Comparison of ENCODE assay signal across 1 mouse cellular context in the genomic region with DNA sequence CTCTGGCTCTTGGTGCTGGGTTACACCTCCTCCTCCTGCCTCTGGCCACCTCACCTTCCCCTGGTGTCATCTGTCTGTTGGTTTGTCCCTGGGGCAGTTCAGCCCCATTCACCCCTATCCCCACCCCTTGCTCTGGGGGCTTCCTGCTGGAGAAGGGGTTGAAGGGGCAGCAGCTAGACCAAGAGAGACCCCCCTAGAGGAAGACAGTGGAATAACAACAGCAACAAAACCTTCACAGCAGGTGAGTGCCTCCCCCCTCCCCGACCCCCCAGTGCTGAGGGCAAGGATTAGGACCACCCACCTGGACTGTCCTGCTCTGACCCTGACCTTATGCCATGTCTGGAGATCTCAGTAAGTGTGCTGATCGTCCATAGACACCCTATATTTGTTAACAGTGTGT.
TF ChIP-seq lines count a peak whose summit lies in the region.

No protein-coding gene starts in this region.

TF ChIP-seq in MEL, 35 proteins besides CTCF, POLR2A, EP300 and RAD21:
- no peak for TF ChIP-seq MXI1 (IDR thresholded peaks at IDR 0.05; ENCODE audit: low read depth, low read length)
- TF ChIP-seq GATA1 (IDR thresholded peaks at IDR 0.05; ENCODE audit: low read depth, low read length): no peak
- no peak for TF ChIP-seq MAZ (IDR thresholded peaks at IDR 0.05; ENCODE audit: low read depth, low read length)
- TF ChIP-seq GABPA (IDR thresholded peaks at IDR 0.05; ENCODE audit: low read depth, low read length): no peak
- TF ChIP-seq MYB (IDR thresholded peaks at IDR 0.05; ENCODE audit: low read depth, low read length): no peak
- TF ChIP-seq ELF1 (IDR thresholded peaks at IDR 0.05; ENCODE audit: low read depth, low read length): no peak
- no peak for TF ChIP-seq MAX (IDR thresholded peaks at IDR 0.05; ENCODE audit: low read length)
- TF ChIP-seq HCFC1 (IDR thresholded peaks at IDR 0.05; ENCODE audit: low read depth, low read length): no peak
- TF ChIP-seq POLR2AphosphoS5 (IDR thresholded peaks at IDR 0.05; ENCODE audit: borderline replicate concordance, low read depth, low read length): no peak
- TF ChIP-seq MYC (IDR thresholded peaks at IDR 0.05; ENCODE audit: low read depth, low read length): no peak
- no peak for TF ChIP-seq MEF2A (IDR thresholded peaks at IDR 0.05; ENCODE audit: extremely low read depth, insufficient replicate concordance, low read depth, low read length, poor library complexity, severe bottlenecking)
- no peak for TF ChIP-seq USF2 (IDR thresholded peaks at IDR 0.05; ENCODE audit: borderline replicate concordance in 1 of 2, insufficient read depth in 1 of 2, low read depth in 1 of 2, low read length in 2 of 2)
- TF ChIP-seq SIN3A (IDR thresholded peaks at IDR 0.05; ENCODE audit: low read length): no peak
